Mouse (Mus musculus): Measurements from ENCODE around the gene Tada3. TPM values are rescaled to one million over a fixed set of nuclear protein-coding genes. Genes with fewer than 3 reads are reported as not detected.

The Tada3 gene
- polyA plus RNA-seq, 1 experiment from 2014 or later = 72.2 TPM

- Histone ChIP-seq H3K4me2 (ENCODE audit: low read length) (peak overlapping the region; percentile 76), H3K4me1 (ENCODE audit: control insufficient read depth, insufficient read depth, low read length) (peaks cover 9% of the 10 kb centered on the region), H3K9ac (replicated peaks; ENCODE audit: low read length) (peak overlapping the region; percentile 65), H3K9me3 (ENCODE audit: control insufficient read depth, low read length) (no peaks in the 10 kb centered on the region), H3K27ac (replicated peaks; ENCODE audit: low read depth, low read length) (peak overlapping the region; percentile 80), H3K4me3 (replicated peaks; ENCODE audit: low read depth, low read length) (peak overlapping the region; percentile 41), H3K36me3 (ENCODE audit: control insufficient read depth, insufficient read depth, low read length) (peaks cover 43% of the 10 kb centered on the region), H3K27me3 (ENCODE audit: control insufficient read depth, insufficient read depth, low read length) (no peaks in the 10 kb centered on the region)
- WGBS = under 1% methylated on average over 51 of the region's 51 CpGs
- ATAC-seq (ENCODE audit: low FRiP score, low TSS enrichment) = peak; percentile 86
- peak; percentile 82 for DNase-seq
These were observed 14.8 kb upstream of the Tada3 start for GRCm38 (mm10) chr6:113392387-113393071.

GRCm38 (mm10) chr6:113392015-113392386 is 14.3 kb upstream of the Tada3 start:
- H3K27me3 ChIP-seq (ENCODE audit: control insufficient read depth, insufficient read depth, low read length) = no peaks in the 10 kb centered on the region
- H3K27ac ChIP-seq (replicated peaks; ENCODE audit: low read depth, low read length) = peak overlapping the region; percentile 80
- ATAC-seq (ENCODE audit: low FRiP score, low TSS enrichment) (no peak), DNase-seq (no peak)
- peaks cover 49% of the 10 kb centered on the region for H3K36me3 ChIP-seq (ENCODE audit: control insufficient read depth, insufficient read depth, low read length)
- H3K4me1 ChIP-seq (ENCODE audit: control insufficient read depth, insufficient read depth, low read length) = peaks cover 9% of the 10 kb centered on the region
- 17% methylated on average over 10 of the region's 10 CpGs for WGBS
- H3K9ac ChIP-seq (replicated peaks; ENCODE audit: low read length) = peak overlapping the region; percentile 65
- H3K9me3 ChIP-seq (ENCODE audit: control insufficient read depth, low read length) = no peaks in the 10 kb centered on the region
- H3K4me3 ChIP-seq (replicated peaks; ENCODE audit: low read depth, low read length) = peak overlapping the region; percentile 41
- peak overlapping the region; percentile 76 for H3K4me2 ChIP-seq (ENCODE audit: low read length)

- H3K36me3 ChIP-seq (ENCODE audit: control insufficient read depth, insufficient read depth, low read length) = peaks cover 60% of the 10 kb centered on the region
- no peaks in the 10 kb centered on the region for H3K27me3 ChIP-seq (ENCODE audit: control insufficient read depth, insufficient read depth, low read length)
- H3K4me2 ChIP-seq (ENCODE audit: low read length) = no peak overlapping the region
- no peak overlapping the region for H3K27ac ChIP-seq (replicated peaks; ENCODE audit: low read depth, low read length)
- H3K9ac ChIP-seq (replicated peaks; ENCODE audit: low read length) = no peak overlapping the region
- peaks cover 9% of the 10 kb centered on the region for H3K4me1 ChIP-seq (ENCODE audit: control insufficient read depth, insufficient read depth, low read length)
- DNase-seq = no peak
- no peaks in the 10 kb centered on the region for H3K9me3 ChIP-seq (ENCODE audit: control insufficient read depth, low read length)
- 66% methylated on average over 3 of the region's 3 CpGs for WGBS
- no peak for ATAC-seq (ENCODE audit: low FRiP score, low TSS enrichment)
- H3K4me3 ChIP-seq (replicated peaks; ENCODE audit: low read depth, low read length) = no peak overlapping the region
These were observed 13.0 kb upstream of the Tada3 start for GRCm38 (mm10) chr6:113390715-113391114.

GRCm38 (mm10) chr6:113388960-113389359 is 11.3 kb upstream of the Tada3 start, which contains the start of gene Ttll3:
TSS of gene Ttll3 (plus strand) at chr6:113389260.
- DNase-seq = no peak
- peaks cover 69% of the 10 kb centered on the region for H3K36me3 ChIP-seq (ENCODE audit: control insufficient read depth, insufficient read depth, low read length)
- peaks cover 9% of the 10 kb centered on the region for H3K4me1 ChIP-seq (ENCODE audit: control insufficient read depth, insufficient read depth, low read length)
- ATAC-seq (ENCODE audit: low FRiP score, low TSS enrichment) = no peak
- WGBS = 78% methylated on average over 8 of the region's 8 CpGs
- no peak within 1 kb of the TSS for H3K4me2 ChIP-seq (ENCODE audit: low read length)
- H3K9ac ChIP-seq (replicated peaks; ENCODE audit: low read length) = no peak within 1 kb of the TSS
- no peaks in the 10 kb centered on the region for H3K27me3 ChIP-seq (ENCODE audit: control insufficient read depth, insufficient read depth, low read length)
- no peak within 1 kb of the TSS for H3K4me3 ChIP-seq (replicated peaks; ENCODE audit: low read depth, low read length)
- no peaks in the 10 kb centered on the region for H3K9me3 ChIP-seq (ENCODE audit: control insufficient read depth, low read length)
- no peak within 1 kb of the TSS for H3K27ac ChIP-seq (replicated peaks; ENCODE audit: low read depth, low read length)

- no peak overlapping the region for H3K27ac ChIP-seq (replicated peaks; ENCODE audit: low read depth, low read length)
- no peak overlapping the region for H3K4me2 ChIP-seq (ENCODE audit: low read length)
- no peak overlapping the region for H3K4me3 ChIP-seq (replicated peaks; ENCODE audit: low read depth, low read length)
- H3K4me1 ChIP-seq (ENCODE audit: control insufficient read depth, insufficient read depth, low read length) = no peaks in the 10 kb centered on the region
- H3K9me3 ChIP-seq (ENCODE audit: control insufficient read depth, low read length) = no peaks in the 10 kb centered on the region
- DNase-seq = peak; percentile 14
- H3K9ac ChIP-seq (replicated peaks; ENCODE audit: low read length) = no peak overlapping the region
- H3K27me3 ChIP-seq (ENCODE audit: control insufficient read depth, insufficient read depth, low read length) = no peaks in the 10 kb centered on the region
- no peak for ATAC-seq (ENCODE audit: low FRiP score, low TSS enrichment)
- 88% methylated on average over 3 of the region's 3 CpGs for WGBS
- peaks cover 98% of the 10 kb centered on the region for H3K36me3 ChIP-seq (ENCODE audit: control insufficient read depth, insufficient read depth, low read length)
These were observed 8.3 kb upstream of the Tada3 start for GRCm38 (mm10) chr6:113386025-113386424.

GRCm38 (mm10) chr6:113385160-113385714 is 7.6 kb upstream of the Tada3 start:
- WGBS = 93% methylated on average over 11 of the region's 11 CpGs
- H3K36me3 ChIP-seq (ENCODE audit: control insufficient read depth, insufficient read depth, low read length) = peaks cover 98% of the 10 kb centered on the region
- H3K27me3 ChIP-seq (ENCODE audit: control insufficient read depth, insufficient read depth, low read length) = no peaks in the 10 kb centered on the region
- no peak overlapping the region for H3K4me2 ChIP-seq (ENCODE audit: low read length)
- H3K9me3 ChIP-seq (ENCODE audit: control insufficient read depth, low read length) = no peaks in the 10 kb centered on the region
- DNase-seq = no peak
- no peak for ATAC-seq (ENCODE audit: low FRiP score, low TSS enrichment)
- H3K4me3 ChIP-seq (replicated peaks; ENCODE audit: low read depth, low read length) = no peak overlapping the region
- H3K9ac ChIP-seq (replicated peaks; ENCODE audit: low read length) = no peak overlapping the region
- H3K27ac ChIP-seq (replicated peaks; ENCODE audit: low read depth, low read length) = no peak overlapping the region
- H3K4me1 ChIP-seq (ENCODE audit: control insufficient read depth, insufficient read depth, low read length) = no peaks in the 10 kb centered on the region

- ATAC-seq (ENCODE audit: low FRiP score, low TSS enrichment) (no peak), DNase-seq (peak; percentile 53)
- WGBS = 87% methylated on average over 8 of the region's 8 CpGs
- no peak overlapping the region for H3K4me3 ChIP-seq (replicated peaks; ENCODE audit: low read depth, low read length)
- no peak overlapping the region for H3K27ac ChIP-seq (replicated peaks; ENCODE audit: low read depth, low read length)
- no peaks in the 10 kb centered on the region for H3K27me3 ChIP-seq (ENCODE audit: control insufficient read depth, insufficient read depth, low read length)
- H3K36me3 ChIP-seq (ENCODE audit: control insufficient read depth, insufficient read depth, low read length) = peaks cover 90% of the 10 kb centered on the region
- no peak overlapping the region for H3K9ac ChIP-seq (replicated peaks; ENCODE audit: low read length)
- H3K4me2 ChIP-seq (ENCODE audit: low read length) = no peak overlapping the region
- H3K4me1 ChIP-seq (ENCODE audit: control insufficient read depth, insufficient read depth, low read length) = no peaks in the 10 kb centered on the region
- no peaks in the 10 kb centered on the region for H3K9me3 ChIP-seq (ENCODE audit: control insufficient read depth, low read length)
These were observed 6.8 kb upstream of the Tada3 start for GRCm38 (mm10) chr6:113384351-113384927.

- ATAC-seq (ENCODE audit: low FRiP score, low TSS enrichment) (no peak), DNase-seq (no peak)
- no peak overlapping the region for H3K9ac ChIP-seq (replicated peaks; ENCODE audit: low read length)
- H3K27me3 ChIP-seq (ENCODE audit: control insufficient read depth, insufficient read depth, low read length) = no peaks in the 10 kb centered on the region
- H3K36me3 ChIP-seq (ENCODE audit: control insufficient read depth, insufficient read depth, low read length) = peaks cover 56% of the 10 kb centered on the region
- H3K4me1 ChIP-seq (ENCODE audit: control insufficient read depth, insufficient read depth, low read length) = peaks cover 14% of the 10 kb centered on the region
- WGBS = 90% methylated on average over 11 of the region's 11 CpGs
- no peak overlapping the region for H3K4me3 ChIP-seq (replicated peaks; ENCODE audit: low read depth, low read length)
- H3K27ac ChIP-seq (replicated peaks; ENCODE audit: low read depth, low read length) = no peak overlapping the region
- no peaks in the 10 kb centered on the region for H3K9me3 ChIP-seq (ENCODE audit: control insufficient read depth, low read length)
- H3K4me2 ChIP-seq (ENCODE audit: low read length) = no peak overlapping the region
These were observed 2.8 kb upstream of the Tada3 start for GRCm38 (mm10) chr6:113380480-113380879.

GRCm38 (mm10) chr6:113379246-113379645 is 1.6 kb upstream of the Tada3 start:
- no peak for ATAC-seq (ENCODE audit: low FRiP score, low TSS enrichment)
- WGBS = 86% methylated on average over 6 of the region's 6 CpGs
- no peak overlapping the region for H3K27ac ChIP-seq (replicated peaks; ENCODE audit: low read depth, low read length)

More at GRCm38 (mm10) chr6:113379246-113379645, 1.6 kb upstream of the Tada3 start:
- Histone ChIP-seq H3K4me3 (replicated peaks; ENCODE audit: low read depth, low read length) (no peak overlapping the region), H3K4me1 (ENCODE audit: control insufficient read depth, insufficient read depth, low read length) (peaks cover 14% of the 10 kb centered on the region), H3K27me3 (ENCODE audit: control insufficient read depth, insufficient read depth, low read length) (no peaks in the 10 kb centered on the region), H3K9me3 (ENCODE audit: control insufficient read depth, low read length) (no peaks in the 10 kb centered on the region), H3K9ac (replicated peaks; ENCODE audit: low read length) (no peak overlapping the region), H3K4me2 (ENCODE audit: low read length) (peak overlapping the region; percentile 96), H3K36me3 (ENCODE audit: control insufficient read depth, insufficient read depth, low read length) (peaks cover 56% of the 10 kb centered on the region)
- DNase-seq = no peak
